Mouse (Mus musculus): Measurements from ENCODE around the gene Psd.

DNA sequence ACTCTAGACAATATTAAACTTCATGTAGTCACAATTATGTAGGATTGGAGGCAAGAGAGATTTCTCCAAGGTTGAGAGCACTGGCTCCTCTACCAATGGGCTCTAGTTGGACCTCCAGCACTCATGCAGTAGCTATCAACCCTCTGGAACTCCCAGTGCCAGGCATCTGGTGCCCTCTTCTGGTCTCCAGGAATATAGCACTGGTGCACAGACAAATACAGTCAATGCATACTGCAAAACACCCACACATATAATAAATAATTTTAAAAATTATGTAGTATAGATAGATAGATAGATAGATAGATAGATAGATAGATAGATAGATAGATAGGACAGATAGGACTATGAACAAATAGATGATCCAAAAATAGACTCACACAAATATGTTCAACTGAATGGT, 51.6 kb downstream of the Psd start:
- TF ChIP-seq POLR2A (IDR thresholded peaks at IDR 0.05; ENCODE audit: control insufficient read depth, extremely low read depth, insufficient read depth, low read length, poor library complexity), result no peak
- TF ChIP-seq CTCF (IDR thresholded peaks at IDR 0.05; ENCODE audit: borderline replicate concordance, control insufficient read depth, extremely low read depth, insufficient read depth, low read length, poor library complexity), result no peak
